Comparison of ENCODE assay signal across 9 mouse cellular contexts in the genomic region with DNA sequence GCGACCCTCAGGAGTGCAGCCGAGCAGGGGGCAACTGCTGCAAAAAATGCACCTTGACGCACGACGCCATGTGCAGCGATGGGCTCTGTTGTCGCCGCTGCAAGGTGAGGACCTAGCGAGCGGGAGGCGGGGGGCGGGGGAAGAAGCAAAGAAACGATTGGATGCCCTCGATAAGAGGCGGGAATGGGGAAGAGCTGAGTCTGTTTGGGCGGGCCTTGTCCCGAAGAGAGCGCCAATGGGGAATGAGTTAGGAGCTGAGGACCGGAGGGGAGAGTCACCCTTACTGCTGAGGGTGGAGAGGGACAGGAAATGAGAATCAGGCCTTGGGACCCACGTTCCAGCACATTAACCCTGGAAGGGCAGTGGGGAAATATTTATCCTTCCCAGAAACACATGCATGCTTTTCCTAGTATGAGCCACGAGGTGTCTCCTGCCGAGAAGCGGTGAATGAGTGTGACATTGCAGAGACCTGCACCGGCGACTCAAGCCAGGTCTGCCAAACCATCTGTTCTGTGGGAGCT. TPM values are rescaled to one million over a fixed set of nuclear protein-coding genes. Genes with fewer than 3 reads are reported as not detected.
A peak's percentile ranks its signal among the peaks of the same experiment; 100 is the strongest.
DNase-seq lines count a peak whose midpoint lies in the region; ATAC-seq lines count a peak whose summit lies in the region.
"Had no signal": no experiment of that assay in that cellular context is flagged by ENCODE, and none has a peak within 500 bp of the region (broad histone marks: within the 10 kb centered on the region; RNA-seq: fewer than 3 reads in every experiment).

No protein-coding gene starts in this region.

- peaks cover 19% of the 10 kb centered on the region for H3K36me3 ChIP-seq in hindbrain, embryonic 10.5 days

- 6% methylated on average over 25 of the region's 25 CpGs for WGBS in hindbrain, embryonic 10.5 days

- peaks cover 80% of the 10 kb centered on the region for H3K4me1 ChIP-seq in hindbrain, embryonic 10.5 days (replicated peaks)

- peaks cover 59% of the 10 kb centered on the region for H3K27me3 ChIP-seq in hindbrain, embryonic 10.5 days (ENCODE audit: insufficient read depth, poor library complexity, severe bottlenecking)

- H3K27ac ChIP-seq in hindbrain, embryonic 10.5 days: peak overlapping the region; percentile 96

- no peaks in the 10 kb centered on the region for H3K9me3 ChIP-seq in hindbrain, embryonic 10.5 days

- no peak for ATAC-seq in erythroid progenitor cell, adult 5-6 weeks (replicated peaks; ENCODE audit: low FRiP score, poor library complexity, severe bottlenecking)

- peak overlapping the region; percentile 71 for H3K4me3 ChIP-seq in hindbrain, embryonic 10.5 days

- peak; percentile 75 for DNase-seq in adipocyte (ENCODE audit: low spot score)
- DNase-seq in cerebellum, adult 9-10 months: peak; percentile 90
- DNase-seq in frontal cortex, adult 2 months (ENCODE audit: extremely low spot score in 1 of 2, low spot score in 1 of 2): peak; percentile 66 to 77
- peak; percentile 89 for DNase-seq in hindbrain, embryonic 10.5 days (ENCODE audit: low spot score)
- peak; percentile 66 to 69 for DNase-seq in layer of hippocampus, postnatal 36 days
- DNase-seq in lung, postnatal 14 days: peak; percentile 82
- DNase-seq in right cerebral cortex, adult 18-20 months: peak; percentile 82

RNA-seq across cellular contexts. Expression of a gene that starts 13.4 kb away (rescaled TPM):
- polyA plus RNA-seq in frontal cortex, adult 2 months (2012; rRNA removed): 83.8 and 92.2 TPM in 2 replicates
- 14.6 and 22.6 TPM in 2 replicates for polyA plus RNA-seq in hindbrain, embryonic 10.5 days (2016; fragmentation: Nextera tagmentation; extraction: Ambion mirVana)
- 100 to 1,000 TPM; 188 to 201 TPM for total RNA-seq in layer of hippocampus, postnatal 36 days (2021)
- total RNA-seq in erythroid progenitor cell, adult 5-6 weeks (2015; ENCODE audit: low replicate concordance): not detected in 2 replicates
- not detected in 2 replicates for total RNA-seq in erythroid progenitor cell, adult 5-6 weeks (2017; ENCODE audit: low replicate concordance)
- total RNA-seq: neutrophil, adult 5-6 weeks had no signal

RNA-seq across cellular contexts. Expression of a gene that starts 44.8 kb away (rescaled TPM):
- 6.9 and 8.1 TPM in 2 replicates for polyA plus RNA-seq in frontal cortex, adult 2 months (2012; rRNA removed)
- 71.1 and 81.3 TPM in 2 replicates for polyA plus RNA-seq in hindbrain, embryonic 10.5 days (2016; fragmentation: Nextera tagmentation; extraction: Ambion mirVana)
- 1 to 10 TPM; 5.1 TPM for total RNA-seq in layer of hippocampus, postnatal 36 days (2021)
- total RNA-seq in erythroid progenitor cell, adult 5-6 weeks (2015; ENCODE audit: low replicate concordance): not detected in 2 replicates
- total RNA-seq in erythroid progenitor cell, adult 5-6 weeks (2017; ENCODE audit: low replicate concordance): not detected in 2 replicates
- total RNA-seq: neutrophil, adult 5-6 weeks had no signal

Comparison
In these comparisons a context has a peak if more than half of its experiments do, and no peak if none do; other contexts are left out.
1. RNA of a gene that starts 13.4 kb away (total RNA-seq): 188 to 201 TPM in layer of hippocampus, postnatal 36 days; not detected in erythroid progenitor cell, adult 5-6 weeks; every median in the first group is over 100 times any median in the second.
2. RNA of a gene that starts 44.8 kb away (total RNA-seq): 5.1 TPM in layer of hippocampus, postnatal 36 days; not detected in erythroid progenitor cell, adult 5-6 weeks; every median in the first group is over 4 times any median in the second.
3. Peak in every context shown above with its lines, with median percentiles within 50 percentile points of each other: DNase-seq.